Mouse (Mus musculus) heart, postnatal 0 days (tissue): ENCODE measurements at regions not wholly inside any gene's neighbourhood (a gene's known extent, or its start where the extent isn't known, plus 50 kb on each side); places are given as distances from the start of the nearest gene placed in this dataset.

Source experiments
- CTCF ChIP-seq: IDR thresholded peaks from 2 replicates; pipeline ENCODE4 v1.5.1; 2016; ENCODE audit warnings: antibody characterized with exemption, control low read depth, low read depth
- EP300 ChIP-seq: IDR thresholded peaks from 2 replicates; pipeline ENCODE4 v1.6.1; 2016; ENCODE audit warnings: antibody characterized with exemption, low read depth

DNA sequence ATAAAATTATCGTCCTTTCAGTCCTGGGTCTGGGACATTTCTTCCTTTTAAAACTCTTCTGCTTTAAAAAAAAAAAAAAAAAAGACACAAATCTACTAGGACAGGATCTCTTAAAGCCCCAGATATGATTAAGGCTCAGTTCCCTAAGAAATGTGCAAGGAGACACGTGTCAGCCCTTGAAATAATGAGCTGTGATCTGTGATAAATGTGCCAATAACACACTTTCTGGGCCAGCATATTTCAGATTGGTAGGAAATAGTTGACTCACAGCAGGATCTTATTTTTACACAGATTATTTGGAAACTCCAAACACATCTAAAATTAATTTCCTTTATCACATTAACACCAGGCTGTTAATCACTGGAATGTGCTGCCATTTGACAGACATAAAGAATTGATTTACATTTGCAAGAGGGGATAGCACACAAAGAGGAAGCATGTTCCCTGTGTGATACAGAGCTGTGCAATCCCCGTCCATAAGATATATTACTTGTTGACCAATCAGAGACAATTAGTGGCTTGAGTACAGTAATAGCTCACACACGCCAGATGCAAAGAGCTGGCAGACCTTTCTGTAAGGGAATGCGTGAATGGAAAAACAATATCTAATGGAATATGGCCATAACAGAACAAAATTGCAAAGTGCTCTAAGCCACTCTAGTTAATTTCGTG, 263.7 kb downstream of the Pax3 start:
- no peak for TF ChIP-seq CTCF
- no peak for TF ChIP-seq EP300
